Mouse (Mus musculus): ENCODE results near the gene Dnm1. TPM values are rescaled to one million over a fixed set of nuclear protein-coding genes. Genes with fewer than 3 reads are reported as not detected.
A peak's percentile ranks its signal among the peaks of the same experiment; 100 is the strongest.

Gene Dnm1
- polyA plus RNA-seq, 1 experiment from 2014 or later = 5.6 TPM

- DNase-seq (ENCODE audit: low spot score) (no peak), ATAC-seq (replicated peaks; ENCODE audit: low FRiP score, low read depth) (no peak)
- H3K27me3 ChIP-seq (ENCODE audit: insufficient read depth, low read length) = no peaks in the 10 kb centered on the region
- H3K9me3 ChIP-seq (replicated peaks; ENCODE audit: low read length) = no peaks in the 10 kb centered on the region
- no peak overlapping the region for H3K4me2 ChIP-seq (ENCODE audit: low read length)
- no peak overlapping the region for H3K27ac ChIP-seq
- H3K9ac ChIP-seq (ENCODE audit: low read depth, low read length) = no peak overlapping the region
- H3K4me1 ChIP-seq (replicated peaks; ENCODE audit: insufficient read depth, low read length) = no peaks in the 10 kb centered on the region; the same call in 1 of the 2 replicates
- WGBS = 75% methylated on average over 8 of the region's 8 CpGs
- H3K36me3 ChIP-seq (ENCODE audit: insufficient read depth, low read length) = peaks cover 37% of the 10 kb centered on the region
- no peak overlapping the region for H3K4me3 ChIP-seq (replicated peaks; ENCODE audit: low read depth, low read length)
- no peak for TF ChIP-seq CTCF (IDR thresholded peaks at IDR 0.05; ENCODE audit: low read depth)
These were observed 58.8 kb downstream of the Dnm1 start for GRCm38 (mm10) chr2:32294348-32294747.

DNA sequence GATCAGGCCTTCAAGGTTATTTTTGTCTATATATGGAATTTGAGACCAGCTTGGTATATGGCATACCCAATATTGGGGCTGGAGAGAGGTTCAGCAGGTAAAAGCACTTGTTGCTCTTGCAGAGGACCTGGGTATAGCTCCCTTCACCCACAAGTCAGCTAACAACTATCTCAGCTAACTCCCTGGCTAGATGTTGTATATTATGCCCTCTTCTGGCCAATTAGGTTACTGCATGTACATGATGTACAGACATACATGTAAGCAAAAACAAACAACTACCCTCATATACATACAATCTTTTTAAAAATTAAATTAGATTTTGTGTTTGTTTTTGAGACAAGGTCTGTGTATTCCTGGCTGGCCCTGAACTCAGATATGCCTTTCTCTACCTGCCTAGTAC, 63.6 kb downstream of the Dnm1 start:
- Histone ChIP-seq H3K4me2 (ENCODE audit: low read length) (peak overlapping the region; percentile 78), H3K36me3 (ENCODE audit: insufficient read depth, low read length) (peaks cover 6% of the 10 kb centered on the region; the same call in 1 of the 2 replicates), H3K4me1 (replicated peaks; ENCODE audit: insufficient read depth, low read length) (peaks cover 8% of the 10 kb centered on the region), H3K9me3 (replicated peaks; ENCODE audit: low read length) (no peaks in the 10 kb centered on the region), H3K27me3 (ENCODE audit: insufficient read depth, low read length) (no peaks in the 10 kb centered on the region), H3K4me3 (replicated peaks; ENCODE audit: low read depth, low read length) (peak overlapping the region; percentile 86), H3K27ac (no peak overlapping the region), H3K9ac (ENCODE audit: low read depth, low read length) (no peak overlapping the region)
- peak; percentile 63 for DNase-seq (ENCODE audit: low spot score)
- TF ChIP-seq CTCF (IDR thresholded peaks at IDR 0.05; ENCODE audit: low read depth) = peak; percentile 73
- no peak for ATAC-seq (replicated peaks; ENCODE audit: low FRiP score, low read depth)

DNA sequence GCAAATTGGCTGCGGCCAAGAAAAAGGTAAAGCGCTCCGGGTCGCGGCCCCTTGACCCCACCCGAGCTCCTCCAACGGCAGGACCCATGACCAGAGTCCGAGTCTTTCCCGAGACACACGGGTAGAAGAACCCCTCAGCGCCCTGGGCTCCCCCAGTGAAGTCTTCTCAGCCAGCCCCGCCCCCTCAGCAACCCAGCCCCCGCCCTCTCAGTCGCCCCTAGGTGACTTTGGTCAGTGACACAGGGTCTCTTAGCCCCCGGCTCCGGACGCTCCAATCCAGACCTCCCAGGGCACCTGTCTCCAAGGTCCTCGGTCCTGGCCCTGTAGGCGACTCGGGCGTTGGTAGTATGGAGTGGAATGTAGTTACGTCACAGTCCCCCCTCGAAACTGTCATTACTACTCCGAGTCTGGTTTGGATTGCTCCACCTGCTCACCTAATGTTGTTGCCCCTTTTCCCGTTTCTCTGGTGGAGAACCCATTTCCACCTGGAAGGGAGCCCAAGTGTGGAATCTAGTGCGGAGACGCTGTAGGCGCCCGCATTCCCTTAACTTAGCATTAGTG, 64.7 kb downstream of the Dnm1 start:
- H3K9me3 ChIP-seq (replicated peaks; ENCODE audit: low read length) = no peaks in the 10 kb centered on the region
- peak overlapping the region; percentile 78 for H3K4me2 ChIP-seq (ENCODE audit: low read length)
- WGBS = 2% methylated on average over 25 of the region's 29 CpGs
- no peaks in the 10 kb centered on the region for H3K27me3 ChIP-seq (ENCODE audit: insufficient read depth, low read length)
- peak; percentile 52 for ATAC-seq (replicated peaks; ENCODE audit: low FRiP score, low read depth)
- H3K4me1 ChIP-seq (replicated peaks; ENCODE audit: insufficient read depth, low read length) = peaks cover 8% of the 10 kb centered on the region
- peak overlapping the region; percentile 58; the same call in 1 of the 2 replicates for H3K27ac ChIP-seq
- 0 out of 2 replicates have a peak, but pooled peaks have one; percentile 0 for TF ChIP-seq CTCF (IDR thresholded peaks at IDR 0.05; ENCODE audit: low read depth)
- peak overlapping the region; percentile 86 for H3K4me3 ChIP-seq (replicated peaks; ENCODE audit: low read depth, low read length)
- H3K9ac ChIP-seq (ENCODE audit: low read depth, low read length) = peak overlapping the region; percentile 82
- peaks cover 9% of the 10 kb centered on the region; the same call in 1 of the 2 replicates for H3K36me3 ChIP-seq (ENCODE audit: insufficient read depth, low read length)
- peak; percentile 63 for DNase-seq (ENCODE audit: low spot score)

- TF ChIP-seq CTCF (IDR thresholded peaks at IDR 0.05; ENCODE audit: low read depth) = 0 out of 2 replicates have a peak, but pooled peaks have one; percentile 1
- peak within 1 kb of the TSS; percentile 91 for H3K4me2 ChIP-seq (ENCODE audit: low read length)
- H3K9me3 ChIP-seq (replicated peaks; ENCODE audit: low read length) = no peaks in the 10 kb centered on the region
- H3K27ac ChIP-seq = peak within 1 kb of the TSS; percentile 89
- peak; percentile 98 for ATAC-seq (replicated peaks; ENCODE audit: low FRiP score, low read depth)
- under 1% methylated on average over 41 of the region's 41 CpGs for WGBS
- peaks cover 6% of the 10 kb centered on the region; the same call in 1 of the 2 replicates for H3K36me3 ChIP-seq (ENCODE audit: insufficient read depth, low read length)
- H3K4me3 ChIP-seq (replicated peaks; ENCODE audit: low read depth, low read length) = peak within 1 kb of the TSS; percentile 86
- no peaks in the 10 kb centered on the region for H3K27me3 ChIP-seq (ENCODE audit: insufficient read depth, low read length)
- peaks cover 8% of the 10 kb centered on the region for H3K4me1 ChIP-seq (replicated peaks; ENCODE audit: insufficient read depth, low read length)
- DNase-seq (ENCODE audit: low spot score) = peak; percentile 100
- H3K9ac ChIP-seq (ENCODE audit: low read depth, low read length) = peak within 1 kb of the TSS; percentile 91
These were observed 65.2 kb downstream of the Dnm1 start, which contains the start of gene Swi5 for GRCm38 (mm10) chr2:32287923-32288367. Gene Swi5 (minus strand): TSS chr2:32288075.

- Histone ChIP-seq H3K27ac (peak within 1 kb of the TSS; percentile 89), H3K4me3 (replicated peaks; ENCODE audit: low read depth, low read length) (peak within 1 kb of the TSS; percentile 86), H3K4me2 (ENCODE audit: low read length) (peak within 1 kb of the TSS; percentile 91), H3K27me3 (ENCODE audit: insufficient read depth, low read length) (no peaks in the 10 kb centered on the region), H3K9ac (ENCODE audit: low read depth, low read length) (peak within 1 kb of the TSS; percentile 91), H3K36me3 (ENCODE audit: insufficient read depth, low read length) (peaks cover 9% of the 10 kb centered on the region; the same call in 1 of the 2 replicates), H3K9me3 (replicated peaks; ENCODE audit: low read length) (no peaks in the 10 kb centered on the region), H3K4me1 (replicated peaks; ENCODE audit: insufficient read depth, low read length) (peaks cover 8% of the 10 kb centered on the region)
- WGBS = under 1% methylated on average over 23 of the region's 23 CpGs
- TF ChIP-seq CTCF (IDR thresholded peaks at IDR 0.05; ENCODE audit: low read depth) = no peak
- peak; percentile 12 for ATAC-seq (replicated peaks; ENCODE audit: low FRiP score, low read depth)
- DNase-seq (ENCODE audit: low spot score) = peak; percentile 32
These were observed 65.8 kb downstream of the Dnm1 start, which contains the start of gene Golga2 for GRCm38 (mm10) chr2:32287334-32287840. Gene Golga2 (plus strand): TSS chr2:32287384.

DNA sequence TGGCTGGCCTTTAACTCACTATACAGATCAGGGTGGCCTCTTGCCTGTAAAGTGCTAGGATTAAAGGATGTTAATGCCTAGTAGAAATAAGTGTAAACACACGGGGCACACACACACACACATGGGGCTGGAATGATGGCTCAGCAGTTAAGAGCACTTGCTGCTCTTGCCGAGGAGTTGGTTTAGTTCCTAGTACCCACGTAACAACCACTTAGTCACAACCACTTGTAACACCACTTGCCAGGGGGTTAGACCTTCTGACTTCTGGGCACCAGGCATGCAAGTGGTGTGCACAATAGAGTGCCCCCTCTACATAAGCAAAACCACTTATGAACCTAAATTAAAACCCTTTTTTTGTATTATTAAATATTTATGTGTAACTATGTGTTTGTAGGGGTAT, 69.2 kb downstream of the Dnm1 start:
- H3K9me3 ChIP-seq (replicated peaks; ENCODE audit: low read length) = no peaks in the 10 kb centered on the region
- peaks cover 8% of the 10 kb centered on the region for H3K4me1 ChIP-seq (replicated peaks; ENCODE audit: insufficient read depth, low read length)
- no peak overlapping the region for H3K4me2 ChIP-seq (ENCODE audit: low read length)
- TF ChIP-seq CTCF (IDR thresholded peaks at IDR 0.05; ENCODE audit: low read depth) = no peak
- DNase-seq (ENCODE audit: low spot score) (no peak), ATAC-seq (replicated peaks; ENCODE audit: low FRiP score, low read depth) (no peak)
- H3K27me3 ChIP-seq (ENCODE audit: insufficient read depth, low read length) = no peaks in the 10 kb centered on the region
- no peak overlapping the region for H3K9ac ChIP-seq (ENCODE audit: low read depth, low read length)
- H3K4me3 ChIP-seq (replicated peaks; ENCODE audit: low read depth, low read length) = no peak overlapping the region
- H3K27ac ChIP-seq = no peak overlapping the region
- peaks cover 26% of the 10 kb centered on the region for H3K36me3 ChIP-seq (ENCODE audit: insufficient read depth, low read length)
- 86% methylated on average over 3 of the region's 3 CpGs for WGBS

Data from kidney, postnatal 0 days (tissue).